Mouse (Mus musculus) lung, adult 18-20 months (tissue): ENCODE data around the gene Tlr7.
A peak's percentile ranks its signal among the peaks of the same experiment; 100 is the strongest.
"Not testable (repeated sequence)": the region's sequence is repeated elsewhere in the genome, so short reads cannot be mapped to it uniquely, and the experiment has no call there.

Experiments
- DNase-seq, 2 experiments: peaks; one replicate each; pipeline ENCODE4 v3.0.0; 2022; ENCODE audit warnings: mixed read lengths in 2 of 2

Tlr7 gene

GRCm38 (mm10) chrX:167330399-167330798 is at the start of gene Tlr7:
Tlr7 (minus strand) TSS chrX:167330558.
- peak in 1 of 2 experiments; percentile 7 for DNase-seq

GRCm38 (mm10) chrX:167380073-167380472 is 49.7 kb upstream of the Tlr7 start:
- DNase-seq, result no peak

- DNase-seq, result not testable (repeated sequence)
Measured at GRCm38 (mm10) chrX:167361231-167361630, 30.9 kb upstream of the Tlr7 start.

- DNase-seq, result no peak
Measured at GRCm38 (mm10) chrX:167359704-167360103, 29.3 kb upstream of the Tlr7 start.

- peak in 1 of 2 experiments; percentile 7 for DNase-seq
Measured at GRCm38 (mm10) chrX:167357415-167357814, 27.1 kb upstream of the Tlr7 start.

DNA sequence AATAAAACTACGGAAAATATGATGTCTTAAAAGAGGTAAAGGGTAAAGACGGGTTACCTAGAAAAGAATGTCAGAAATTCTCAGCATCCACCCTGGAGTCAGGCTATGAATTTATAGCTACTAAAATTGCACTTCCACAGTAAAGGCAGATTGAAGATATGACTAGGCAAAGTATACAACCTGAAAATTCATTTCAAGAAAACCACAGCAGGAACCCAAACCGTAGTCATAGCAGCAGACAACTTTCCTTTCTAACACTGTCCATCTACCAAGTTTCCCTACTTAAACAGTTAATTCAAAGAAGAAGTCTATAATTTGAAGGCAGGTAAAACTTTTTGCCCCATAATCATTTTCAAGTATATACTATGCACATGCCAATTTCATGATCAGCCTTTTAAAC is 25.6 kb upstream of the Tlr7 start:
- DNase-seq, result no peak

DNA sequence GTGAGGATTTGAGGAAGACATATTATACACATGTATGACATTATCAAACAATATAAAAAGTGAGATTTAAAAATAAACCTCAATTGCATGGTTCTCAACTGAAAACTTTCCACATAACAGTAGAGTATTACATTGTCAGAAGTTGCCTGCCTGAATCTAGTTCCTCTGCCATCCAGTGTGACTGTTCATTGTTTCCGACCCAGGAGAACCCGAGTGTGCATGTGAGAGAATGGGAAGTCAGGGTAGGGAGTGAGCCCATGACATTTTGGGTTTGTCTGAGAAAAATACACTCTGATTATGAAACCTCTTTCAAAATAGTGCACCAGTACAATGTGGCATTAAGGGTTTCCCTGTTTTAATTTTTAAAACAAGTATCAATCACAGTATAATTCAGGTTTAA is 23.3 kb upstream of the Tlr7 start:
- DNase-seq, result no peak

GRCm38 (mm10) chrX:167346440-167346839 is 16.1 kb upstream of the Tlr7 start:
- no peak for DNase-seq

DNA sequence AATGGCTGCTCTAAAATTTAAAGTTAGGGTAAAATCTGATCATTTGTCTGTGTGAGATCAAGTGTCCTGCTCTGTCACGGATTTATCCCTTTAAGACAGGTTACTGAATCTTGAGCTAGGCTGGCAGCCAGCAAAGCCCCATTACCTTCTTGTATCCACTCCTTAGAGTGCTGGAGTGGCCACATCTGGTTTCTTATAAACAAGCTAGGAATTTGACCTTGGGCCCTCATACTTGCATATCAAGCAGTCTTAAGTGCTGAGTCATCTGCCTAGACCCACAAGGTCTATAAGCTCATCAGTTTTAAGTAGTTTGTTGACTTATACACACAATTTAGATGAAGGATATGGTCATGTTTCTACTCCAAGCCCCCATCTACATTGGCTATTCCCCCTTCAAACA is 14.0 kb upstream of the Tlr7 start:
- DNase-seq, result peak; percentile 21 to 29

GRCm38 (mm10) chrX:167341811-167342210 is 11.5 kb upstream of the Tlr7 start:
- no peak for DNase-seq

GRCm38 (mm10) chrX:167340190-167340589 is 9.8 kb upstream of the Tlr7 start:
- no peak for DNase-seq

DNA sequence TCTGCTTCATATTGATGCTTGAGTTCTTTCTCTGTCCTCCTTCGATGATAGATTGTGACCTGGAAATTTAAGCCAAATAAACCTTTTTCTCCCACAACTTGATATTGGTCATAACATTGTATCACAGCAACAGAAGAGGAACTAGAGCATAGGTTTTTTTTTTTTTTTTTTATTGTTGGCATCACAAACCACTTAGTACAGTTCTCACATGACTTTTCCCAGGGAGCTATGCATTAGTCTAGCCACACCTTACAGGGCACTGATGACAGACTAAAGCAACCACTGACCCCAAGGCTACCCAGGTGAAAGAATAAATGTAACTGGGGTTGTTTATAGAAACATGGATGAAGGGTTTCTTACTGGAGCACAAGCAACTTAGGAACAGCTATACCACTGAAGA is 7.6 kb upstream of the Tlr7 start:
- DNase-seq, result no peak

- no peak for DNase-seq
Measured at GRCm38 (mm10) chrX:167334571-167334970, 4.2 kb upstream of the Tlr7 start.

GRCm38 (mm10) chrX:167332607-167333006 is 2.2 kb upstream of the Tlr7 start:
- no peak for DNase-seq

DNA sequence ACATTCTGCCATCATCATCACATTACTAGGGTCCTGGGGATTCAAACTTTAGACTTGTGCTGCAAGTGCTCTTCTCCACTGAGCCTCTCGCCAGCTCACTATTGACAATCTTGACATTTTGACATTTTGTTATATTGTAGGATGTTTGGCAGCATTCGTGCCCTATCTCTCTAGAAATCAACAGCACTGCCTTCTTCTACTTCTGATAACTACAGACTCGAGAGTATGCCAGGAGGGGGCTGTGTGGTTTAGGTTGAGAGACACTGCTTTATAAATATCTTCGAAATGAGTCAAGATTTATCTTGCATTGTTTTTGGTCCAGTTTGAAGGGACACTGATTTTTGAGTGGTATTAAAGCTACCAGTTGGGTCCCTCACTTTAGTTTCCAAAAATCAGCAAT is 635 bp upstream of the Tlr7 start:
- DNase-seq, result no peak

GRCm38 (mm10) chrX:167329620-167330019 is 738 bp downstream of the Tlr7 start:
- no peak for DNase-seq

DNA sequence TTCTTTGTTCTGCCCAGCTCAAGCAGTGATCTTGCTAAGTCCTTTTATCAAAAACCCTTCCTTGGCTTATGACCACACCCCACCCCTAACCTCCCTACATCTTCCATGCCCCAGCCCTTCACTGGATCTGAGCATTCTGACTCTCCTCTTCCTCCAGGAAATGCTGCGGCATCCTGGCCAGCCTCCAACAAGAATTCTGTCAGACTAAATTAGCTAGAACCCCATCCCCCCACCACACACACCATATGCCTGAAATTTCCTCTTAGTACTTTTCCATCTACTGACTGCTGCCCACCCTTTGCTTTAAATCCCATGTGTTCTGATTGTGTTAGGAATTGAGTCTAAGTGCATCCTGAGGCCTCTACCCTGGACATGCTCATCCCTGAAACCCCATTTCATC is 1.3 kb downstream of the Tlr7 start:
- no peak for DNase-seq

- no peak for DNase-seq
Measured at GRCm38 (mm10) chrX:167328519-167328918, 1.8 kb downstream of the Tlr7 start.

GRCm38 (mm10) chrX:167323742-167324141 is 6.6 kb downstream of the Tlr7 start:
- DNase-seq, result no peak

DNA sequence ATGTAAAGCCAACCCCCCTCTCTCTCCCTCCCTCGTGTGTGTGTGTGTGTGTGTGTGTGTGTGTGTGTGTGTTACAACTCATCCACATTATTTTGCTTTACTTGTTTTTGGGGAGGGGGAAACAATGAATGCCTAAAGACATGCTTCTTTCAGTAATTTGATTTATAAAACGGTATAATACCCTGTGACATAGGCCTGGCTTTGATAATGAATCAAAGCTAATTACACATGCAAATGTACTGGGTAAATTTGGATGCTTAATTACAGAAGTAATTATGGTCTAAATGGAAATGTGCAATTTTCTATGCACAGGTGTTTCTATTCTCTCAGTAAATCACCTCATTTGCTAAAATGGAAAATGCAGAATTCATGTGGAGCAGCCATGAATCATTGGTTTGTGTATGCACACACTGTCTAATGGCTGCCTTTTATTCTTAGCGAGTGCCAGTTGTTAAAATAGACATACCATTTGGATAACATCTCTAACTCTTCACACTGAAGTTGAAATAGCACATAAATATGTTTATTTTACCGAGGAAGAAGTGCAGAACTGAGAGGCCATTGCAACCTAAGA is 9.0 kb downstream of the Tlr7 start:
- no peak for DNase-seq

DNA sequence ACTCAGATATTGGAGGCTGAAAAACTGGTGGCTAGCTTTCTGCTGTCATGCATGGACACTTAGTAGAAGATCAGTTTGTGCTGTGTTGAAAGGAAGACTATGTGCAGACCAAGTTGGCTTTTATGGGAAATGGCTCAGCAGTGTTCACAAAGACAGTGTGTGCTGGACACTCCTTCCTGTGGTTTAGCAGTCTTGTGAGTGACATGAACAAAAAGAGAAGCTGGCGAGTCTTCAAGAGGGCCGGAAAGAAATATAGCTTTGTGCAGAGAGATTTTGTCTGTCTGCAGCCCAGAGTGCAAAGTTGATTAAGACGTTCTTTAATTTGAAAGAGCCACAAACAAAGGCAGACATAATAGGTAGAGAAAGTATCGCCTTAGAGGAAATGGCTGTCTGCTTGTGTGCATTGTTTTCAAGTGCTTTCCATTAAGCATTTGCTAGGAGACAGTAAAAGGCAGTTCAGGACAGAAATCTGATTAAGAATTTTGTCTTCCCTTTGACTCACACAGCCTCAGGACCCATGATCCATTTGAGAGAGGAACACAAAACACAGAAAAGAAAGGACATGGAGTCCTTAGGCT is 11.4 kb downstream of the Tlr7 start:
- DNase-seq, result peak in 1 of 2 experiments; percentile 11

GRCm38 (mm10) chrX:167315766-167316165 is 14.6 kb downstream of the Tlr7 start:
- DNase-seq, result no peak

- DNase-seq, result no peak
Measured at GRCm38 (mm10) chrX:167315093-167315726, 15.1 kb downstream of the Tlr7 start.

GRCm38 (mm10) chrX:167302061-167302460 is 28.3 kb downstream of the Tlr7 start:
- DNase-seq, result not testable (repeated sequence)

GRCm38 (mm10) chrX:167276953-167277352 is 53.4 kb downstream of the Tlr7 start:
- peak; percentile 37 to 43 for DNase-seq
